Mouse (Mus musculus) heart, adult 2 months (tissue): ENCODE data around the gene Tex19.2. TPM values are rescaled to one million over a fixed set of nuclear protein-coding genes. Genes with fewer than 3 reads are reported as not detected.
A peak's percentile ranks its signal among the peaks of the same experiment; 100 is the strongest.

Experiments
- DNase-seq, 2 experiments: peaks; one replicate each; pipeline ENCODE4 v3.0.0; 2021
- H3K27ac ChIP-seq: fragments of 200-600 bp; 2 replicates; pipeline ENCODE4 v1.8.1; 2022
- H3K27me3 ChIP-seq: fragments of 200-500 bp; 2 replicates; pipeline ENCODE4 v1.6.1; 2012; ENCODE audit warnings: mild to moderate bottlenecking, low read length, inconsistent platforms, mixed read lengths; ENCODE audit not compliant: control insufficient read depth, insufficient read depth
- H3K36me3 ChIP-seq: fragments of 200-500 bp; 2 replicates; pipeline ENCODE4 v1.6.1; 2012; ENCODE audit warnings: low read length, inconsistent platforms; ENCODE audit not compliant: control insufficient read depth, insufficient read depth
- H3K4me1 ChIP-seq: fragments of 200-500 bp; 2 replicates; pipeline ENCODE4 v1.6.1; 2011; ENCODE audit warnings: low read length; ENCODE audit not compliant: control insufficient read depth, insufficient read depth
- H3K4me3 ChIP-seq: fragments of 200-600 bp; 2 replicates; pipeline ENCODE4 v1.8.1; 2022
- H3K79me2 ChIP-seq: fragments of 200-500 bp; replicated peaks from 2 replicates; pipeline ENCODE4 v1.6.1; 2012; ENCODE audit warnings: mild to moderate bottlenecking, inconsistent platforms, low read length, moderate library complexity, mixed read lengths; ENCODE audit not compliant: control insufficient read depth, insufficient read depth
- H3K9ac ChIP-seq: fragments of 200-500 bp; 2 replicates; pipeline ENCODE4 v1.6.1; 2012; ENCODE audit warnings: low read depth, mild to moderate bottlenecking, control low read depth, inconsistent platforms, low read length, mixed read lengths
- CTCF ChIP-seq: fragments of 200-600 bp; IDR thresholded peaks from 2 replicates; pipeline ENCODE4 v1.8.1; 2022; ENCODE audit warnings: antibody characterized with exemption, mild to moderate bottlenecking, moderate library complexity
- EP300 ChIP-seq: fragments of 200-500 bp; IDR thresholded peaks from 2 replicates; pipeline ENCODE4 v1.6.1; 2011; ENCODE audit warnings: low read depth, low read length, control low read depth; ENCODE audit not compliant: insufficient read depth
- POLR2A ChIP-seq: fragments of 200-500 bp; IDR thresholded peaks from 2 replicates; pipeline ENCODE4 v1.6.1; 2011; ENCODE audit warnings: mild to moderate bottlenecking, low read depth, low read length, control low read depth; ENCODE audit not compliant: insufficient read depth
- WGBS: fragments of 180-500 bp; shearing (Covaris S2); methylation state at CpG from one replicate; pipeline ENCODE4 v1.1.7; 2018; 5-methylcytosine and 5-hydroxymethylcytosine counted together
- intact Hi-C: fragments of 180-260 bp; cut with DNase I; formaldehyde crosslinking; loops from one replicate; pipeline ENCODE4 v1.15.1; 2025
- polyA plus RNA-seq: library from polyadenylated mRNA; depleted of rRNA; stranded (reverse); fragments of >200 nt; gene quantifications from 2 replicates; pipeline ENCODE4 v1.2.3, GENCODE M21; 2012
- total RNA-seq, 2 experiments: library from RNA; stranded (reverse); gene quantifications; 2 replicates each; pipeline ENCODE4 v1.2.3; 2021

Gene Tex19.2
- total and polyA plus RNA-seq, 3 experiments = not detected

DNA sequence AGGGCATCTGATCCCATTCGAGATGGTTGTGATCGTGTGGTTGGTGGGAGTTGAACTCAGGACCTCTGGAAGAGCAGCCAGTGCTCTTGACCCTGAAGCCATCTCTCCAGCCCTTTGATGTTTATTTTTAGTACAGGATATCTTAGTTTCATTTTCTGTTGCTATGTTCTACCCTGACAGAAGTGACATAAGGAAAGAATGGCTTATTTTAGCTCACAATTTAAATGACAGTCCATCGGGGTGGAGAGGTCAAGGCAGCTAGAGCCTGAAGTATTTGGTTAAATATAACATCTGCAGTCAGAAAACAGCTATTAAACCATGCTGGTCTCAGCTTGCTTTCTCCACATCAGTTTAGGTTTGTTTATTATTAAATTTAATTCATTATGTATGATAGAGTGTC lies 2.7 kb upstream of the Tex19.2 start:
- Histone ChIP-seq H3K4me3 (no peak overlapping the region), H3K27ac (no peak overlapping the region), H3K79me2 (no peaks in the 10 kb centered on the region), H3K27me3 (no peaks in the 10 kb centered on the region), H3K36me3 (no peaks in the 10 kb centered on the region), H3K9ac (no peak overlapping the region), H3K4me1 (no peaks in the 10 kb centered on the region; the same call in 1 of the 2 replicates)
- WGBS = 34% methylated on average over 3 of the region's 3 CpGs
- intact Hi-C loops = no loop called here
- no peak for TF ChIP-seq CTCF
- DNase-seq = no peak

DNA sequence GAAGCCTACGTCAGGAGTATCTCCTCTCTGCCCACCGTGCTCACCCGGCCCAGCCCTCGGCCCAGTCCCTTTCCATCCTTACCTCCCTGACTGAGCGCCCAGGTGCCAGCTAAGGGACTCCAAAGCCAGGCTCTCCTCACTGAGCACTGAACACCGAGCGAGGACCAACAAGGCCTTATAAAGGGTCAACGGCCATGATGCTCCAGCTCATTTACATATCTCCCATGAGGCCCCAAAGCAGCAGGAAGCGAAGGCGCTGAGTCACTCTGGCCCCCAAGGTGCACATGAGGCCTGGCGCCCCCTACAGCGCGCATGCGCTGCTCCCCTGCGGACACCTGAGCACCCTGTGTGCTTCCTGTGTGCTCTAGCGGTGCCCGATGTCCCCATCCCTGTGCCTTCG lies 371 bp downstream of the Tex19.2 start:
- H3K79me2 ChIP-seq = no peaks in the 10 kb centered on the region
- no peaks in the 10 kb centered on the region for H3K27me3 ChIP-seq
- no peaks in the 10 kb centered on the region for H3K36me3 ChIP-seq
- no peak for DNase-seq
- no peak overlapping the region for H3K9ac ChIP-seq
- intact Hi-C loops = no loop called here
- no peak for TF ChIP-seq EP300
- no peak for TF ChIP-seq CTCF
- TF ChIP-seq POLR2A = no peak
- H3K4me1 ChIP-seq = no peaks in the 10 kb centered on the region; the same call in 1 of the 2 replicates
- WGBS = 93% methylated on average over 18 of the region's 18 CpGs
- H3K4me3 ChIP-seq = no peak overlapping the region
- H3K27ac ChIP-seq = no peak overlapping the region

DNA sequence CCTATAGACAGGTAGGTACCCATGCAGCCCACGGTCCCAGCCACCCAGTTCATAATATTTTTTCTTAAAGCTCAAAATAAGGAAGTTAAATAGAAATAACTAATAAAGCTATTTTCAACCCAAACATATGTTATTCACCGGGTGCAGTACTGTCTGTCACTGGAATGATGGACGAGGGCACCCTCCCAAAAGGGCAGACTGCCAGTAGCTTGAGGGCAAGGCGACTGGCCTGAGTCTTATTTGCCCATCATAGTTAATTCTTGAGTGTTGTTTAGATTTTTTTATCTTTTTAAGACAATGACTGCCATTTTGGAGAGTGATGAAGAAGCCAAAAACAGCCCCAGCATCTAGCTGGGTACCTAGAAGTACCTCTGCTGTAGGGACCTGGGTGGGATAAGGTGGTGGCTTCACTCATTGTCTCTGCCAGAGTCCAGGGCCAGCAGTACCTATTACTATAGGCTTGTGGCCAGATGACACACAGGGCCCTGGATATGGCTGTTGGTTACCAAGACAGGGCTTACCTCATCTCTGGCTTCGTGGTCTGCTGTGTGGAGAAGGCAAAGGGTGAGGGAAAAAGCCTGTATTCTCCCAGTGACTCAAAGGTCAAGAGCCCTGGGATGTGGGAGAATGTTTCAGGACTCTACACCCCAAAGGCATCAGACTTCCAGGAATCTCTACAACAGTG lies 6.2 kb downstream of the Tex19.2 start:
- DNase-seq = no peak
- no peaks in the 10 kb centered on the region for H3K36me3 ChIP-seq
- peaks cover 4% of the 10 kb centered on the region for H3K4me1 ChIP-seq
- no peak overlapping the region for H3K4me3 ChIP-seq
- no peak overlapping the region for H3K27ac ChIP-seq
- H3K79me2 ChIP-seq = no peaks in the 10 kb centered on the region
- no peak overlapping the region for H3K9ac ChIP-seq
- TF ChIP-seq CTCF (no peak), POLR2A (no peak), EP300 (no peak)
- 63% methylated on average over 5 of the region's 5 CpGs for WGBS
- intact Hi-C loops = no loop called here
- no peaks in the 10 kb centered on the region for H3K27me3 ChIP-seq

DNA sequence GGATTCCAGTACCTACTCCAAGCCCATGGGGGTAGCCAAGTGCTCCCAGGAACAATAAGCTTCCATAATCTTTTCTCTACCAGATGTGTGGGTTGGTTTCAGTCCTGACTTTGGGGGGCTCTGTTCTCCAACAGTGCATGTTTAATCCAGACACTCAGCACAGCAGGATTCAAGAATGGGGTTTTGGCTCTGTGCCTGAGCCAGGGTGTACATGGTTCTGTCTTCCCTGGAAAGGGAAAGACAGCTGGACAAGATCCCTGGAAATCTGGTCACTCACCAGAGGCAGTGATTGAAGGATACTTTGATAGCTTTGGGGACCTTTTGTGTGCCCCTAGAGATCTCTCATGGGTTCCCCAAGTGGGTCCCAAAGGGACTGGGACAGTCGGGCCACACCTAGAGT lies 6.9 kb downstream of the Tex19.2 start:
- peaks cover 4% of the 10 kb centered on the region for H3K4me1 ChIP-seq
- H3K79me2 ChIP-seq = no peaks in the 10 kb centered on the region
- H3K36me3 ChIP-seq = no peaks in the 10 kb centered on the region
- H3K9ac ChIP-seq = no peak overlapping the region
- H3K4me3 ChIP-seq = no peak overlapping the region
- WGBS = 62% methylated on average over 1 of the region's 1 CpGs
- H3K27ac ChIP-seq = no peak overlapping the region
- intact Hi-C loops = no loop called here
- DNase-seq = no peak
- H3K27me3 ChIP-seq = no peaks in the 10 kb centered on the region
- no peak for TF ChIP-seq EP300
- TF ChIP-seq POLR2A = no peak
- no peak for TF ChIP-seq CTCF

DNA sequence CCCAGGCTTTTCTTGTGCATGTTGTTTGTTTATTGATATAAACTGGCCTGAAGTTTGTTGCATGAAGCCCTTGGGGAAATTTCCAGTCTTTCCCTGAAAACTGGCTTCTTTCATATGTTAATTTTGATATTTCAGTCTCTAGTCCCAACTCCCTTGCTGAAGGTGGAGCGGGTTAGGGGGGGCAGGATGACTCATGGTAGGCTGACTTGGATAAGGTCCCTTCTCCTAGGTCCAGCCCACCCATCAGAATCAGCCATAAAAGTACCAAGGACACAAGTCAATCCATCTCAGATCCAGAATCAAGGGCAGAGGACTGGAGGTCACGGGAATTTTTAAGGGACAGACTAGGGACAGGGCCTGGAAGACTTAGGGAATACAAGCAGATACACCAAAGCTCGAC lies 7.4 kb downstream of the Tex19.2 start:
- TF ChIP-seq POLR2A (no peak), EP300 (no peak), CTCF (no peak)
- no peaks in the 10 kb centered on the region for H3K36me3 ChIP-seq
- peaks cover 4% of the 10 kb centered on the region for H3K4me1 ChIP-seq
- H3K4me3 ChIP-seq = no peak overlapping the region
- no peak overlapping the region for H3K9ac ChIP-seq
- 84% methylated on average over 3 of the region's 3 CpGs for WGBS
- intact Hi-C loops = no loop called here
- H3K27me3 ChIP-seq = no peaks in the 10 kb centered on the region
- no peak overlapping the region for H3K27ac ChIP-seq
- H3K79me2 ChIP-seq = no peaks in the 10 kb centered on the region
- no peak for DNase-seq

DNA sequence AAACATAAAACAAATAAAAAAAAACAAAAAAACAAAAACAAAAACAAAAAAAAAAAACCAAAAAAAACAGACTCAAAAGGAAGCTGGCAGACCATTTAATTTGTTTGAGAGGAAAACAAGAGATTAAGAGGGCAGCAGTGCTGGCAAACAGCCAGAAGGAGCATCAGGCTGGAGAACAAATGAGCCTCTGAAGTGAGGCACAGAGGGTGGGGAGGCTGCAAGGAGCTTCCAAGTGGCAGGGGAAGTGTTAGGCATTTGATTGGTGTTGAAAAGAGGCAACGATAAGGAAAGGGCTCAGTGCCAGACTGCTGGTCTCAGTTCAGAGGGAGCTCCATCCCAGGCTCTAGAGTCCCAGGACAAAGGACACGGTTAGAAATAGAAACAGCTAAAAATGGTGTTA lies 8.5 kb downstream of the Tex19.2 start:
- Histone ChIP-seq H3K4me1 (peaks cover 4% of the 10 kb centered on the region), H3K4me3 (no peak overlapping the region), H3K9ac (no peak overlapping the region), H3K36me3 (no peaks in the 10 kb centered on the region), H3K79me2 (no peaks in the 10 kb centered on the region), H3K27me3 (no peaks in the 10 kb centered on the region), H3K27ac (no peak overlapping the region)
- TF ChIP-seq EP300 (0 out of 2 replicates have a peak, but pooled peaks have one; percentile 26), POLR2A (no peak), CTCF (no peak)
- intact Hi-C loops = no loop called here
- DNase-seq = peak; percentile 46 to 76
- 0% methylated on average over 2 of the region's 2 CpGs for WGBS
